Mouse (Mus musculus) heart, embryonic 13.5 days (tissue): ENCODE results near the gene Dmrt1. TPM values are rescaled to one million over a fixed set of nuclear protein-coding genes. Genes with fewer than 3 reads are reported as not detected.

Experiments
- ATAC-seq: fragments of 200-750 bp; cut with Nextera tagmentation; 2 replicates; pipeline ENCODE4 v1.8.0; 2017; ENCODE audit warnings: moderate TSS enrichment; ENCODE audit not compliant: insufficient number of reproducible peaks, low FRiP score, low TSS enrichment; ENCODE audit errors: extremely low read depth
- H3K27ac ChIP-seq: fragments of 300-500 bp; sonication (generic); replicated peaks from 2 replicates; pipeline ENCODE4 v1.5.1; 2015; ENCODE audit warnings: moderate library complexity, mild to moderate bottlenecking, inconsistent platforms
- H3K27me3 ChIP-seq: fragments of 300-500 bp; sonication (generic); replicated peaks from 2 replicates; pipeline ENCODE4 v1.6.1; 2015; ENCODE audit warnings: mild to moderate bottlenecking, inconsistent platforms
- H3K36me3 ChIP-seq: fragments of 300-500 bp; sonication (generic); 2 replicates; pipeline ENCODE4 v1.6.1; 2015; ENCODE audit warnings: mild to moderate bottlenecking, inconsistent platforms
- H3K4me1 ChIP-seq: fragments of 300-500 bp; sonication (generic); 2 replicates; pipeline ENCODE4 v1.6.1; 2015; ENCODE audit warnings: inconsistent platforms
- H3K4me2 ChIP-seq: fragments of 300-500 bp; sonication (generic); 2 replicates; pipeline ENCODE4 v1.6.1; 2015; ENCODE audit warnings: inconsistent platforms, mild to moderate bottlenecking, moderate library complexity
- H3K4me3 ChIP-seq: fragments of 300-500 bp; sonication (generic); 2 replicates; pipeline ENCODE4 v1.5.1; 2015; ENCODE audit warnings: moderate library complexity, mild to moderate bottlenecking, inconsistent platforms
- H3K9ac ChIP-seq: fragments of 300-500 bp; sonication (generic); 2 replicates; pipeline ENCODE4 v1.6.1; 2015; ENCODE audit warnings: inconsistent platforms, mild to moderate bottlenecking, moderate library complexity
- H3K9me3 ChIP-seq: fragments of 300-500 bp; sonication (generic); 2 replicates; pipeline ENCODE4 v1.6.1; 2016; ENCODE audit warnings: inconsistent platforms
- WGBS: fragments of 180-500 bp; shearing (Covaris S2); methylation state at CpG from one replicate; pipeline ENCODE4 v1.1.7; 2015; ENCODE audit warnings: mixed read lengths; 5-methylcytosine and 5-hydroxymethylcytosine counted together
- polyA plus RNA-seq: library from polyadenylated mRNA; unstranded; fragments of >200 nt; fragmentation: Nextera tagmentation; extraction: Ambion mirVana; gene quantifications from 2 replicates; pipeline ENCODE4 v1.2.1, GENCODE M21; 2015

Dmrt1 gene
- polyA plus RNA-seq, 1 experiment from 2014 or later = 0.16 TPM

DNA sequence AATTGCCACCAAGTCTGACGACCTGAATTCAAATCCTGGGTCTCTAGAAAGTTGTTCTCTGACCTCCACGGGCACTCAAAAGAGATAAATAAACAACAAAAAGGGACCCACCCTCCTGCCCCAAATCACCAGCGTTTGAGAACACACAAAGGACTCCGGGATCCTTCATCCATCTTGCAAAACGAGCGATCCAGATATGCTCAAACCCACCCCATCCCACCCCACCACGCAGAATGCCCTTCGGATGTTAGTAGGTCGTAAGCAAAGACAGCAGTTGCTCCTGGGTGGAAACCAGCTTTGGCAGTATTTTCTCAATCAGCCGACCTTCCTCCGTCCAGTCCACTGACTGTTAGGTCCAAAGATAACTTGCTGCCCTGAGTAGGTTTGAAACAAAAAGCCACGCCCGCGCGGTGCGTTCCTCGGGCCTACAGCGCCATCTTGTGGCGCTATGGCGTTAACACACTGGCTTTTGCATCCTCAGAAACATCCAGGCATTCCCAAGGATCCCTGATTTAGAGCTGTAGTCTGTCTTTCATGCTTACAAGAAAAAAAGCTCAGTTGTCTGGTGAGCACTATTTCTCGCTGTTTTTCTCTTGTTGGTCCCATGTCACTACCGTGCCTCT is 130.3 kb downstream of the Dmrt1 start:
- WGBS = 13% methylated on average over 22 of the region's 22 CpGs
- H3K27ac ChIP-seq = no peak overlapping the region
- H3K4me3 ChIP-seq = peak overlapping the region; percentile 44
- peak overlapping the region; percentile 68 for H3K9ac ChIP-seq
- ATAC-seq = no peak
- peak overlapping the region; percentile 68 for H3K4me2 ChIP-seq
- H3K4me1 ChIP-seq = 0 out of 2 replicates have a peak, but pooled peaks cover 5% of the 10 kb centered on the region
- H3K9me3 ChIP-seq = no peaks in the 10 kb centered on the region
- peaks cover 22% of the 10 kb centered on the region for H3K27me3 ChIP-seq
- no peaks in the 10 kb centered on the region for H3K36me3 ChIP-seq

DNA sequence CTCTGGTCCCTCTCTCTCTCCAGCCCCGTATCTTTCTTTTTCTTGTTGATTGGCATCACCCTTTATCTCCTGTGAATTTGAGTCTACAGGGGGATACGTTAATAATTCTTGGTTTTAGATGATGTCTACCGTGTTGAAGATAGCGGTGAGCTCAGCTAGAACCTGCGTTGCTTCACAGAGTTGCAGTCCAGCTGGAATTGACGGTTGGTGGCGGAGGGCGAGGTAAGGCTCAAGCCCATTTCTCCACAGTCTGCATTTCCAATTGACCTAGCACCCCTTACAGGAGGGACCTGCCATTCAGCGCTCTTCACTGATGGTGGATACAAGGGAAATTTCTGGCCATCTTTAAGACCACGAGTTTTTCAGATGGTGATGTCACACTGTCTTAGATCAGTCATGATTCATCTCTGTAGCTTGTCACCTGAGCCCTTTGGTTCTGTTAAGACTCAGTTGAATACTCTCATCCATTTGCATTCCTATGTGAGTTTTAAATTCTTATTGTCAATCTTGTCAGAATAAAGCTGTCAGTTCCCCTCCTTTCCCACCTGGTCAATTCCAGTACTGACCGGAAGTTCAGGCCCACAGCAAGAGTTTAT is 133.4 kb downstream of the Dmrt1 start:
- WGBS = 69% methylated on average over 11 of the region's 11 CpGs
- H3K4me2 ChIP-seq = no peak overlapping the region
- H3K9me3 ChIP-seq = no peaks in the 10 kb centered on the region
- H3K4me1 ChIP-seq = no peaks in the 10 kb centered on the region
- no peak overlapping the region for H3K4me3 ChIP-seq
- ATAC-seq = no peak
- peaks cover 22% of the 10 kb centered on the region for H3K27me3 ChIP-seq
- H3K27ac ChIP-seq = no peak overlapping the region
- no peaks in the 10 kb centered on the region for H3K36me3 ChIP-seq
- H3K9ac ChIP-seq = no peak overlapping the region

DNA sequence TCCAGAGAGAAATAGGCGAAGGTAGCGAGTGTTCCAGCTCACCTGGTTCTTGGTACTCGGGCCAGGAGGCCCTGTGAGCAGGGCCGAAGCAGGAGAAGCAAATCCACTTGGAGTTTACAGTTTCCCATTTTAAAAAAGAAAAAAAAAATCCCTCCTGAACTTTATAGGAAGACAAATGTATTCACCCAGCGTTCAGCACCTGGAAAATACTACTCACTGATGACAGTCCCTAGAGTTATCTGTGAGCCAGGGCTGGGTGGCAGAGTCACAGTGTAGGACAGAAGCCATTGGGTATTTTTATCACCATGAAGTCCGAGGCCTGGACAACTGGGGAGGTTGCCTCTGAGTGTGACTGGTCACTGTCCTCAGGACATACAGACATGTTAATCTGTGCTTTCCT is 136.4 kb downstream of the Dmrt1 start:
- Histone ChIP-seq H3K4me1 (no peaks in the 10 kb centered on the region), H3K9me3 (no peaks in the 10 kb centered on the region), H3K9ac (no peak overlapping the region), H3K27me3 (peaks cover 17% of the 10 kb centered on the region), H3K4me3 (no peak overlapping the region), H3K27ac (no peak overlapping the region), H3K36me3 (no peaks in the 10 kb centered on the region), H3K4me2 (no peak overlapping the region)
- 66% methylated on average over 6 of the region's 6 CpGs for WGBS
- ATAC-seq = no peak

DNA sequence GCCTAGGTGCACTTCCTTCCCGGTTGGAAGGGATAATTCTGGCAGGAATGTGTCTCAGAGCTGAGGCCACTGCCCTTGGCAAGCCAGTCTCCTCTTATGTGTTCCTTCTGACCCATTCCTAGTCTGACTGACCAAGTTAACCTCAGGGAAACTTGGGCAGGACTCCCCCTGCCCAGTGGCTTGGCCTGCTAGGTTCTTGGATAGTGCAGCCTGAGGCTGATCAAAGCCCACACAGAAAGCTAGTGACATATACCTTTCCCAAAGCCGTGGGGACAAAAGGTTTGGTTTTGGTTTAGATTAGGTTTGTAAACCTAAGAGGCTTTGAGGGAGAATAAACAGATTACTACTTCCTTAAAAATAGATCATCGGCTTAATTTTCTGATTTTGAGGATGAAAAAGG is 141.7 kb downstream of the Dmrt1 start:
- H3K4me1 ChIP-seq = no peaks in the 10 kb centered on the region
- ATAC-seq = no peak
- no peak overlapping the region for H3K27ac ChIP-seq
- H3K4me2 ChIP-seq = no peak overlapping the region
- H3K4me3 ChIP-seq = no peak overlapping the region
- no peak overlapping the region for H3K9ac ChIP-seq
- WGBS = 52% methylated on average over 3 of the region's 3 CpGs
- H3K36me3 ChIP-seq = no peaks in the 10 kb centered on the region
- H3K9me3 ChIP-seq = no peaks in the 10 kb centered on the region
- no peaks in the 10 kb centered on the region for H3K27me3 ChIP-seq

DNA sequence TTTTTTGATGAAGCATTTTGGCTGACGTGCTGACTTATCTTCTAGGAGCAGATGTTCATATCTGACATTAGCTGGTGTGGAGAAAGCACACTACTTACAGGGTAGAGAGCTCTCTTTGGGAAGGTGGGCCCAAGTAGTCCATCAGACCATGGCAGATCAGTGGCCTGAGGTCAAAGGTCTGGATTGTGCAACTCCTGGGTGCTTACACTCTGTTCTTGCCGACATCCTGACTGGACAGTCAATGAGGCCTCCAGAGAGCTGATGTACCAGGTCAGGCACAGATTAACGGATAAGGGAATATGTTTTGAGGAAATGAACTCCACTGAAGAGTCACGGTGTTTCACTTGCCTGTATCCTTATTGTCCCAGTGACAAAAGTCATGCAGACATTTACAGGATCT is 143.3 kb downstream of the Dmrt1 start:
- WGBS = 61% methylated on average over 4 of the region's 4 CpGs
- no peaks in the 10 kb centered on the region for H3K36me3 ChIP-seq

DNA sequence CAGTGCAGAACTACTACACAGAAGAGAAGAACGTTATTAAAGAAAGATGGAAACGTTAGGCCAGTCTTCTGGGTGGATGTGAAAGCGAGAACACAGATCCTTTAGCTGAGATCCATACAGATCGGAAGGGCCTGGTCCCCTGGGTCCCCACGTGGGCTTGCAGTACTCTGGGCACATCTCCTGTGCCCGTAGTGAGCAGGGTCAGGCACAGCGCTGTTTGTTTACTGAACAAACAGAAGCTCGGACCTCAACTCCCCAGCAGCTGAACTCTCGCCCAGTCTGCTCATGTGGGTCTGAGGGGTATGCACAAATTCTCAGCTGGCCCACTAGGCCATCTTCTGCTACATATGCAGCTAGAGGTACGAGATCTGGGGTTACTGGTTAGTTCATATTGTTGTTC is 145.1 kb downstream of the Dmrt1 start:
- Histone ChIP-seq H3K27me3 (0 out of 2 replicates have a peak, but pooled peaks cover 4% of the 10 kb centered on the region), H3K4me2 (no peak overlapping the region), H3K27ac (no peak overlapping the region), H3K36me3 (no peaks in the 10 kb centered on the region), H3K9me3 (no peaks in the 10 kb centered on the region), H3K4me3 (no peak overlapping the region), H3K9ac (no peak overlapping the region), H3K4me1 (no peaks in the 10 kb centered on the region)
- WGBS = 57% methylated on average over 10 of the region's 10 CpGs
- ATAC-seq = no peak

More for the DNA sequence above, 143.3 kb downstream of the Dmrt1 start:
- H3K9me3 ChIP-seq = no peaks in the 10 kb centered on the region
- H3K4me1 ChIP-seq = no peaks in the 10 kb centered on the region
- H3K9ac ChIP-seq = no peak overlapping the region
- H3K27ac ChIP-seq = no peak overlapping the region
- ATAC-seq = no peak
- H3K4me3 ChIP-seq = no peak overlapping the region
- H3K4me2 ChIP-seq = no peak overlapping the region
- no peaks in the 10 kb centered on the region for H3K27me3 ChIP-seq

DNA sequence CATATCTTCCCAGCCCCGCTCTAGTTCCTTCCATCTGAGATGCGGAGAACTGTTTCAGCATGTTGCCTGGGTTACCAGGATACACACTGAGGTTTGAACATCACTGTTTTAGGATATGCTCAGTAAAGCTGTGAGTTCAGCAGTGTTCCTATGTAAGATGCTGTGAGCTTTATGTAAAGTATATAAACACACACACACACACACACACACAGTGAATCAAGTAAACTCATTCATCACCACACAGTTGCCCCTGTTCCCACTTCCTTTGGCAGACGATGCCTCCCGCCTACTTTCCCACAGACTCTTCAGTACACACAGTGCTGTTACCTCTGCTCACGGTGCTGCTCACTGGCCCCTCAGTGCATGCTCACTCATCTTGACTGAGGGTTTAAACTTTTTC is 147.1 kb downstream of the Dmrt1 start:
- H3K9ac ChIP-seq = no peak overlapping the region
- H3K9me3 ChIP-seq = no peaks in the 10 kb centered on the region
- H3K27me3 ChIP-seq = peaks cover 14% of the 10 kb centered on the region; the same call in 1 of the 2 replicates
- no peaks in the 10 kb centered on the region for H3K4me1 ChIP-seq
- no peak overlapping the region for H3K4me2 ChIP-seq
- H3K4me3 ChIP-seq = no peak overlapping the region
- no peak overlapping the region for H3K27ac ChIP-seq
- 70% methylated on average over 5 of the region's 5 CpGs for WGBS
- no peaks in the 10 kb centered on the region for H3K36me3 ChIP-seq
- no peak for ATAC-seq

Other genes with a start within 250 kb of the Dmrt1 start
- 0.08 and 0.11 TPM in 2 replicates for gene Dmrt3, start 104.7 kb downstream of the Dmrt1 start, polyA plus RNA-seq
- gene Dmrt2, start 166.8 kb downstream of the Dmrt1 start, polyA plus RNA-seq = 0.29 and 0.76 TPM in 2 replicates